Mouse (Mus musculus) Muller cell, postnatal 12 days (primary cell): Measurements from ENCODE around the gene Spns2.

ENCODE experiments used
- DNase-seq: peaks from one replicate; pipeline ENCODE4 v3.0.0-alpha.2; 2015; ENCODE audit errors: inconsistent ontology term

Spns2 gene

GRCm38 (mm10) chr11:72410521-72411092 is 79.1 kb downstream of the Spns2 start:
- no peak for DNase-seq

- no peak for DNase-seq
These were observed 79.9 kb downstream of the Spns2 start for GRCm38 (mm10) chr11:72409649-72410385.

GRCm38 (mm10) chr11:72408451-72409170 is 81.1 kb downstream of the Spns2 start:
- no peak for DNase-seq

- DNase-seq, result no peak
These were observed 82.1 kb downstream of the Spns2 start for GRCm38 (mm10) chr11:72407574-72407973.

- DNase-seq, result no peak
These were observed 82.6 kb downstream of the Spns2 start for GRCm38 (mm10) chr11:72407081-72407480.

- DNase-seq, result no peak
These were observed 83.5 kb downstream of the Spns2 start for GRCm38 (mm10) chr11:72406079-72406675.

GRCm38 (mm10) chr11:72405532-72405931 is 84.2 kb downstream of the Spns2 start:
- no peak for DNase-seq

- no peak for DNase-seq
These were observed 86.7 kb downstream of the Spns2 start for GRCm38 (mm10) chr11:72402969-72403368.

GRCm38 (mm10) chr11:72402017-72402416 is 87.7 kb downstream of the Spns2 start:
- no peak for DNase-seq
